Mouse (Mus musculus) MEL (cell line): ENCODE data around the gene Stk32b. TPM values are rescaled to one million over a fixed set of nuclear protein-coding genes. Genes with fewer than 3 reads are reported as not detected.

Experiments
- DNase-seq: peaks from one replicate; pipeline ENCODE4 v3.0.0; 2011; ENCODE audit warnings: low read depth, low spot score
- H3K27ac ChIP-seq: 2 replicates; pipeline ENCODE4 v1.5.1; 2012; ENCODE audit warnings: low read depth, mild to moderate bottlenecking, control low read depth, low read length, moderate library complexity; ENCODE audit not compliant: control insufficient read depth
- H3K27me3 ChIP-seq, 2 experiments: fragments of 150-350 bp in 1 of 2; sonication (generic) in 1 of 2; 2 replicates each; pipeline ENCODE4 v1.6.1; 2012; ENCODE audit warnings: low read length in 2 of 2, mild to moderate bottlenecking in 2 of 2, improper control_type of control experiment in 1 of 2, moderate library complexity in 1 of 2; ENCODE audit not compliant: insufficient read depth in 2 of 2, control insufficient read depth in 1 of 2
- H3K36me3 ChIP-seq, 2 experiments: 2 replicates each; pipeline ENCODE4 v1.6.1; 2012 to 2014; ENCODE audit warnings: low read length in 2 of 2, improper control_type of control experiment in 1 of 2, inconsistent platforms in 1 of 2, mild to moderate bottlenecking in 1 of 2; ENCODE audit not compliant: insufficient read depth in 2 of 2, control insufficient read depth in 1 of 2
- H3K4me1 ChIP-seq, 2 experiments: fragments of 150-350 bp in 1 of 2; sonication (generic) in 1 of 2; 2 replicates each; pipeline ENCODE4 v1.6.1; 2012; ENCODE audit warnings: low read length in 2 of 2, improper control_type of control experiment in 1 of 2, mild to moderate bottlenecking in 1 of 2; ENCODE audit not compliant: insufficient read depth in 2 of 2, control insufficient read depth in 1 of 2
- H3K4me3 ChIP-seq, 2 experiments: fragments of 150-350 bp in 1 of 2; sonication (generic) in 1 of 2; 2 replicates each; pipeline ENCODE4 v1.5.1; 2012; ENCODE audit warnings: low read depth in 2 of 2, low read length in 2 of 2, mild to moderate bottlenecking in 2 of 2, moderate library complexity in 2 of 2, control low read depth in 1 of 2, improper control_type of control experiment in 1 of 2; ENCODE audit not compliant: control insufficient read depth in 1 of 2, insufficient read depth in 1 of 2
- H3K79me2 ChIP-seq: 2 replicates; pipeline ENCODE4 v1.6.1; 2012; ENCODE audit warnings: mild to moderate bottlenecking, low read length, moderate library complexity; ENCODE audit not compliant: control insufficient read depth, poor library complexity, insufficient read depth
- H3K9ac ChIP-seq: 2 replicates; pipeline ENCODE4 v1.6.1; 2012; ENCODE audit warnings: low read depth, mild to moderate bottlenecking, control low read depth, low read length, moderate library complexity; ENCODE audit not compliant: control insufficient read depth, poor library complexity, severe bottlenecking
- H3K9me3 ChIP-seq: fragments of 150-350 bp; sonication (generic); replicated peaks from 2 replicates; pipeline ENCODE4 v1.6.1; 2012; ENCODE audit warnings: mild to moderate bottlenecking, low read length, improper control_type of control experiment, moderate library complexity; ENCODE audit not compliant: insufficient read depth
- BHLHE40 ChIP-seq: IDR thresholded peaks from 2 replicates; pipeline ENCODE4 v1.6.1; 2012; ENCODE audit warnings: low read depth, mild to moderate bottlenecking, inconsistent platforms, low read length, improper control_type of control experiment, borderline replicate concordance
- CHD2 ChIP-seq: IDR thresholded peaks from 2 replicates; pipeline ENCODE4 v1.6.1; 2011; ENCODE audit warnings: low read length, improper control_type of control experiment
- CTCF ChIP-seq, 3 experiments: IDR thresholded peaks in 2 of 3; conservative IDR thresholded peaks in 1 of 3; 2 replicates each; pipeline ENCODE4 v1.5.1; 2011 to 2012; ENCODE audit warnings: low read length in 3 of 3, low read depth in 2 of 3, mild to moderate bottlenecking in 2 of 3, improper control_type of control experiment in 1 of 3, inconsistent platforms in 1 of 3, mixed read lengths in 1 of 3, moderate library complexity in 1 of 3; ENCODE audit not compliant: control insufficient read depth in 1 of 3, insufficient read depth in 1 of 3, poor library complexity in 1 of 3, severe bottlenecking in 1 of 3
- E2F4 ChIP-seq: IDR thresholded peaks from 2 replicates; pipeline ENCODE4 v1.6.1; 2011; ENCODE audit warnings: low read depth, low read length, improper control_type of control experiment, borderline replicate concordance
- EP300 ChIP-seq, 2 experiments: IDR thresholded peaks; 2 replicates each; pipeline ENCODE4 v1.6.1; 2011; ENCODE audit warnings: improper control_type of control experiment in 2 of 2, low read length in 2 of 2, low read depth in 1 of 2, mild to moderate bottlenecking in 1 of 2
- GABPA ChIP-seq: IDR thresholded peaks from 2 replicates; pipeline ENCODE4 v1.6.1; 2012; ENCODE audit warnings: low read depth, mild to moderate bottlenecking, inconsistent platforms, low read length, improper control_type of control experiment, moderate library complexity
- HCFC1 ChIP-seq: IDR thresholded peaks from 2 replicates; pipeline ENCODE4 v1.6.1; 2012; ENCODE audit warnings: low read depth, mild to moderate bottlenecking, inconsistent platforms, low read length, improper control_type of control experiment, moderate library complexity
- KAT2A ChIP-seq: conservative IDR thresholded peaks from 2 replicates; pipeline ENCODE4 v1.6.1; 2012; ENCODE audit warnings: low read depth, low read length, improper control_type of control experiment, inconsistent platforms
- MAFK ChIP-seq: IDR thresholded peaks from 2 replicates; pipeline ENCODE4 v1.6.1; 2011; ENCODE audit warnings: low read depth, mild to moderate bottlenecking, low read length, improper control_type of control experiment, borderline replicate concordance
- MAX ChIP-seq: IDR thresholded peaks from 2 replicates; pipeline ENCODE4 v1.6.1; 2011; ENCODE audit warnings: low read length, improper control_type of control experiment
- MAZ ChIP-seq: IDR thresholded peaks from 2 replicates; pipeline ENCODE4 v1.6.1; 2012; ENCODE audit warnings: low read depth, mild to moderate bottlenecking, inconsistent platforms, low read length, improper control_type of control experiment
- MYB ChIP-seq: IDR thresholded peaks from 2 replicates; pipeline ENCODE4 v1.6.1; 2011; ENCODE audit warnings: mild to moderate bottlenecking, low read depth, low read length, improper control_type of control experiment
- MYC ChIP-seq: IDR thresholded peaks from 2 replicates; pipeline ENCODE4 v1.6.1; 2011; ENCODE audit warnings: low read depth, mild to moderate bottlenecking, low read length, improper control_type of control experiment, moderate library complexity
- NELFE ChIP-seq: IDR thresholded peaks from 2 replicates; pipeline ENCODE4 v1.6.1; 2011; ENCODE audit warnings: low read depth, low read length, improper control_type of control experiment
- NRF1 ChIP-seq: IDR thresholded peaks from 2 replicates; pipeline ENCODE4 v1.6.1; 2014; ENCODE audit warnings: low read depth, mild to moderate bottlenecking, inconsistent platforms, low read length, improper control_type of control experiment, moderate library complexity; ENCODE audit not compliant: poor library complexity, insufficient read depth, severe bottlenecking
- POLR2AphosphoS2 ChIP-seq: IDR thresholded peaks from 2 replicates; pipeline ENCODE4 v1.6.1; 2011; ENCODE audit warnings: low read length, improper control_type of control experiment
- POLR2AphosphoS5 ChIP-seq: IDR thresholded peaks from 2 replicates; pipeline ENCODE4 v1.6.1; 2012; ENCODE audit warnings: low read depth, borderline replicate concordance, mild to moderate bottlenecking, inconsistent platforms, low read length, moderate library complexity, mixed read lengths
- RCOR1 ChIP-seq: IDR thresholded peaks from 2 replicates; pipeline ENCODE4 v1.6.1; 2012; ENCODE audit warnings: low read depth, mild to moderate bottlenecking, inconsistent platforms, low read length, improper control_type of control experiment
- SMC3 ChIP-seq: IDR thresholded peaks from 2 replicates; pipeline ENCODE4 v1.6.1; 2011; ENCODE audit warnings: low read depth, low read length, improper control_type of control experiment
- USF2 ChIP-seq, 2 experiments: IDR thresholded peaks; 2 replicates each; pipeline ENCODE4 v1.6.1; 2011 to 2012; ENCODE audit warnings: improper control_type of control experiment in 2 of 2, low read length in 2 of 2, borderline replicate concordance in 1 of 2, inconsistent platforms in 1 of 2, low read depth in 1 of 2, mild to moderate bottlenecking in 1 of 2; ENCODE audit not compliant: insufficient read depth in 1 of 2
- ZC3H11A ChIP-seq: IDR thresholded peaks from 2 replicates; pipeline ENCODE4 v1.6.1; 2012; ENCODE audit warnings: low read depth, mild to moderate bottlenecking, inconsistent platforms, low read length, improper control_type of control experiment
- ZKSCAN1 ChIP-seq: IDR thresholded peaks from 2 replicates; pipeline ENCODE4 v1.6.1; 2012; ENCODE audit warnings: low read depth, mild to moderate bottlenecking, inconsistent platforms, low read length, improper control_type of control experiment, moderate library complexity
- ZNF384 ChIP-seq: IDR thresholded peaks from 2 replicates; pipeline ENCODE4 v1.6.1; 2012; ENCODE audit warnings: low read depth, mild to moderate bottlenecking, inconsistent platforms, low read length, improper control_type of control experiment
- polyA plus RNA-seq, 2 experiments: library from polyadenylated mRNA; stranded (reverse) in 1 of 2; unstranded in 1 of 2; fragments of >175 nt in 1 of 2; fragments of >200 nt in 1 of 2; gene quantifications; 2 replicates each; pipeline versions ENCODE4 v1.2.1 to v1.2.4; 2012; ENCODE audit warnings: low replicate concordance in 2 of 2, low read depth in 1 of 2; ENCODE audit not compliant: insufficient read length in 2 of 2, insufficient read depth in 1 of 2, missing spikeins in 1 of 2
- total RNA-seq: library from RNA; depleted of rRNA; stranded (reverse); fragments of 300-350 nt; gene quantifications from 2 replicates; pipeline ENCODE4 v1.2.3, GENCODE M21; 2012

Stk32b gene
- total and polyA plus RNA-seq, 3 experiments = not detected

GRCm38 (mm10) chr5:37587861-37588260 lies 129.1 kb downstream of the Stk32b start:
- no peak overlapping the region for H3K27ac ChIP-seq
- TF ChIP-seq CTCF (IDR thresholded peaks at IDR 0.05 in 2 of 3, conservative IDR thresholded peaks at IDR 0.05 in 1 of 3; ENCODE audit: control insufficient read depth in 1 of 3, insufficient read depth in 1 of 3, low read depth in 2 of 3, low read length in 3 of 3, poor library complexity in 1 of 3, severe bottlenecking in 1 of 3) (no peak), ZNF384 (no peak), NELFE (no peak), MYB (no peak), HCFC1 (no peak), SMC3 (no peak), USF2 (IDR thresholded peaks at IDR 0.05; ENCODE audit: borderline replicate concordance in 1 of 2, insufficient read depth in 1 of 2, low read depth in 1 of 2, low read length in 2 of 2) (no peak), RCOR1 (no peak), MYC (no peak), POLR2AphosphoS2 (no peak), KAT2A (no peak)
- no peaks in the 10 kb centered on the region for H3K9me3 ChIP-seq
- H3K36me3 ChIP-seq = no peaks in the 10 kb centered on the region
- H3K9ac ChIP-seq = no peak overlapping the region
- H3K4me1 ChIP-seq = no peaks in the 10 kb centered on the region
- no peak overlapping the region for H3K4me3 ChIP-seq
- H3K79me2 ChIP-seq = no peaks in the 10 kb centered on the region
- no peak for DNase-seq
- no peaks in the 10 kb centered on the region; a peak in 1 of 4 replicates for H3K27me3 ChIP-seq

- TF ChIP-seq SMC3 (no peak), ZNF384 (no peak), MAX (no peak)
- no peak overlapping the region for H3K9ac ChIP-seq
Observed at GRCm38 (mm10) chr5:37586071-37586470, 130.9 kb downstream of the Stk32b start.

GRCm38 (mm10) chr5:37575427-37575826 lies 141.5 kb downstream of the Stk32b start:
- DNase-seq = no peak
- Histone ChIP-seq H3K4me3 (no peak overlapping the region), H3K27me3 (no peaks in the 10 kb centered on the region; a peak in 1 of 4 replicates), H3K4me1 (no peaks in the 10 kb centered on the region), H3K27ac (no peak overlapping the region), H3K79me2 (no peaks in the 10 kb centered on the region), H3K9ac (no peak overlapping the region), H3K9me3 (no peaks in the 10 kb centered on the region), H3K36me3 (no peaks in the 10 kb centered on the region)
- TF ChIP-seq E2F4 = no peak
- no peak for TF ChIP-seq HCFC1
- no peak for TF ChIP-seq NELFE
- TF ChIP-seq KAT2A = no peak
- no peak for TF ChIP-seq MYC
- no peak for TF ChIP-seq MAX
- TF ChIP-seq GABPA = no peak
- TF ChIP-seq SMC3 = no peak
- TF ChIP-seq CTCF (IDR thresholded peaks at IDR 0.05 in 2 of 3, conservative IDR thresholded peaks at IDR 0.05 in 1 of 3; ENCODE audit: control insufficient read depth in 1 of 3, insufficient read depth in 1 of 3, low read depth in 2 of 3, low read length in 3 of 3, poor library complexity in 1 of 3, severe bottlenecking in 1 of 3) = no peak
- TF ChIP-seq MYB = no peak
- TF ChIP-seq ZNF384 = no peak
- TF ChIP-seq NRF1 = no peak
- TF ChIP-seq MAFK = no peak
- TF ChIP-seq ZC3H11A = no peak
- TF ChIP-seq EP300 (IDR thresholded peaks at IDR 0.05; ENCODE audit: low read depth in 1 of 2, low read length in 2 of 2) = no peak
- TF ChIP-seq BHLHE40 = no peak
- no peak for TF ChIP-seq POLR2AphosphoS5
- no peak for TF ChIP-seq CHD2
- no peak for TF ChIP-seq MAZ
- no peak for TF ChIP-seq ZKSCAN1

More at GRCm38 (mm10) chr5:37586071-37586470, 130.9 kb downstream of the Stk32b start:
- H3K27ac ChIP-seq = no peak overlapping the region
- no peaks in the 10 kb centered on the region for H3K36me3 ChIP-seq
- H3K4me3 ChIP-seq = no peak overlapping the region
- no peaks in the 10 kb centered on the region for H3K4me1 ChIP-seq
- H3K79me2 ChIP-seq = no peaks in the 10 kb centered on the region
- no peak for DNase-seq
- no peaks in the 10 kb centered on the region for H3K9me3 ChIP-seq
- no peaks in the 10 kb centered on the region; a peak in 1 of 4 replicates for H3K27me3 ChIP-seq
